Mouse (Mus musculus) liver, embryonic 11.5 days (tissue): ENCODE measurements around the gene Bsx. TPM values are rescaled to one million over a fixed set of nuclear protein-coding genes. Genes with fewer than 3 reads are reported as not detected.
A peak's percentile ranks its signal among the peaks of the same experiment; 100 is the strongest.

Source experiments
- ATAC-seq: fragments of 200-750 bp; cut with Nextera tagmentation; replicated peaks from 2 replicates; pipeline ENCODE4 v1.8.0; 2017; ENCODE audit warnings: moderate number of reproducible peaks, mild to moderate bottlenecking, moderate TSS enrichment, moderate library complexity; ENCODE audit not compliant: low FRiP score
- DNase-seq: peaks from one replicate; pipeline ENCODE4 v3.0.0-alpha.2; 2017; ENCODE audit warnings: low spot score
- H3K27ac ChIP-seq: fragments of 300-500 bp; sonication (generic); 2 replicates; pipeline ENCODE4 v1.5.1; 2014; ENCODE audit warnings: mild to moderate bottlenecking, low read depth, low read length, control low read depth
- H3K27me3 ChIP-seq: fragments of 300-500 bp; sonication (generic); replicated peaks from 2 replicates; pipeline ENCODE4 v1.6.1; 2014; ENCODE audit warnings: low read length, mixed read lengths; ENCODE audit not compliant: control insufficient read depth, insufficient read depth
- H3K36me3 ChIP-seq: fragments of 300-500 bp; sonication (generic); 2 replicates; pipeline ENCODE4 v1.6.1; 2014; ENCODE audit warnings: mild to moderate bottlenecking, low read length, moderate library complexity, mixed read lengths; ENCODE audit not compliant: control insufficient read depth, insufficient read depth
- H3K4me1 ChIP-seq: fragments of 300-500 bp; sonication (generic); replicated peaks from 2 replicates; pipeline ENCODE4 v1.6.1; 2014; ENCODE audit warnings: low read length, mixed read lengths; ENCODE audit not compliant: control insufficient read depth, insufficient read depth
- H3K4me2 ChIP-seq: fragments of 300-500 bp; sonication (generic); 2 replicates; pipeline ENCODE4 v1.6.1; 2014; ENCODE audit warnings: mild to moderate bottlenecking, control low read depth, moderate library complexity
- H3K4me3 ChIP-seq: fragments of 300-500 bp; sonication (generic); 2 replicates; pipeline ENCODE4 v1.5.1; 2014; ENCODE audit warnings: low read depth, low read length, control low read depth
- H3K9ac ChIP-seq: fragments of 300-500 bp; sonication (generic); 2 replicates; pipeline ENCODE4 v1.6.1; 2014; ENCODE audit warnings: low read depth, low read length, control low read depth
- H3K9me3 ChIP-seq: fragments of 300-500 bp; sonication (generic); 2 replicates; pipeline ENCODE4 v1.6.1; 2016; ENCODE audit warnings: low read length, inconsistent platforms, mixed read lengths; ENCODE audit not compliant: control insufficient read depth
- WGBS: fragments of 180-500 bp; shearing (Covaris S2); extraction: QIAGEN DNeasy Blood & Tissue Kit; methylation state at CpG from one replicate; pipeline ENCODE4 v1.1.7; 2014; 5-methylcytosine and 5-hydroxymethylcytosine counted together
- polyA plus RNA-seq: library from polyadenylated mRNA; unstranded; fragments of >200 nt; fragmentation: Nextera tagmentation; extraction: Ambion mirVana; gene quantifications from 2 replicates; pipeline ENCODE4 v1.2.1, GENCODE M21; 2014

The Bsx gene
- polyA plus RNA-seq, 1 experiment from 2014 or later = not detected

DNA sequence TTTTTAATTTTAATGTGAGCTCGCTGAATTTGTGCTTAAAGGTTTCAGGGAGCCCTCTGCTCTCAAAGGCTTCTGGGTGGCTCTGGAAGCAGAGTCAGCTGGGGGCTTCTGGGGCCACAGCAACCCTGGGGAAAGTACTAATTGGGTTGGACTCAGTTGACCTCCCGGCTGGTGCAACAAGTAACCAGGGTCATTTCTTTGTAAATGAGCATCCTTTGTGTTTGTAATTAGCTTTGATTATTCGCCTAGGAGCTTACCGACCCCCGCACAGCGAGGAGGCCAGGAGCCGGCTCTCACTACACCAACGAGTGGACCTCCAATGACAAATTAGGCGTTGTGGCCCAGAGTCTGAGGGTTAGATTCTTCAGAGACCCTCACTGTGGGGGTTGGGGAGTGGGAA, 14.7 kb upstream of the Bsx start:
- no peaks in the 10 kb centered on the region for H3K9me3 ChIP-seq
- H3K27me3 ChIP-seq = peaks cover 21% of the 10 kb centered on the region
- WGBS = 13% methylated on average over 9 of the region's 9 CpGs
- no peak overlapping the region for H3K27ac ChIP-seq
- no peak overlapping the region; the same call in 1 of the 2 replicates for H3K4me3 ChIP-seq
- H3K4me2 ChIP-seq = peak overlapping the region; percentile 47
- no peaks in the 10 kb centered on the region for H3K36me3 ChIP-seq
- H3K4me1 ChIP-seq = no peaks in the 10 kb centered on the region
- no peak for ATAC-seq
- H3K9ac ChIP-seq = no peak overlapping the region
- no peak for DNase-seq

DNA sequence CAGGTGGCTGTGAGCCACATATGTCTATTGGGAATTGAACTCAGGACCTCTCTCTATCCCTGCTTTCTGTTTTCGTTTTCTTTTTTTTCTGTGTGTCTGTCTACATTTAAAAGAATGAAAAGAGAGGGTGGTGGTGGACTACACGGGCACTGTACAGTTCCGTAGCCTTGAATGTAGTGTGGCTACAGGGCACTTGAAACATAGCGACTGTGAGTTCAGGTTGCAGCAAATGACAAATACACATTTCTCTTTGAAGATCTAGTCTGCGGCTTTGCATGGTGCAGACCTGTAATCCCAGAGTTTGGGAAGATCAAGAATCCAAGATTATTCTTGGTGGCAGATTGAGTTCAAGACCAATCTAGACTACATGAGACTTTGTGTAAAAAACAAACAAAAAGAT, 3.6 kb upstream of the Bsx start:
- no peak overlapping the region for H3K27ac ChIP-seq
- no peak overlapping the region for H3K4me2 ChIP-seq
- H3K36me3 ChIP-seq = no peaks in the 10 kb centered on the region
- H3K9ac ChIP-seq = no peak overlapping the region
- H3K9me3 ChIP-seq = no peaks in the 10 kb centered on the region
- 76% methylated on average over 5 of the region's 5 CpGs for WGBS
- DNase-seq (no peak), ATAC-seq (no peak)
- 0 out of 2 replicates have a peak, but pooled peaks cover 3% of the 10 kb centered on the region for H3K4me1 ChIP-seq
- no peak overlapping the region for H3K4me3 ChIP-seq
- peaks cover 58% of the 10 kb centered on the region for H3K27me3 ChIP-seq

DNA sequence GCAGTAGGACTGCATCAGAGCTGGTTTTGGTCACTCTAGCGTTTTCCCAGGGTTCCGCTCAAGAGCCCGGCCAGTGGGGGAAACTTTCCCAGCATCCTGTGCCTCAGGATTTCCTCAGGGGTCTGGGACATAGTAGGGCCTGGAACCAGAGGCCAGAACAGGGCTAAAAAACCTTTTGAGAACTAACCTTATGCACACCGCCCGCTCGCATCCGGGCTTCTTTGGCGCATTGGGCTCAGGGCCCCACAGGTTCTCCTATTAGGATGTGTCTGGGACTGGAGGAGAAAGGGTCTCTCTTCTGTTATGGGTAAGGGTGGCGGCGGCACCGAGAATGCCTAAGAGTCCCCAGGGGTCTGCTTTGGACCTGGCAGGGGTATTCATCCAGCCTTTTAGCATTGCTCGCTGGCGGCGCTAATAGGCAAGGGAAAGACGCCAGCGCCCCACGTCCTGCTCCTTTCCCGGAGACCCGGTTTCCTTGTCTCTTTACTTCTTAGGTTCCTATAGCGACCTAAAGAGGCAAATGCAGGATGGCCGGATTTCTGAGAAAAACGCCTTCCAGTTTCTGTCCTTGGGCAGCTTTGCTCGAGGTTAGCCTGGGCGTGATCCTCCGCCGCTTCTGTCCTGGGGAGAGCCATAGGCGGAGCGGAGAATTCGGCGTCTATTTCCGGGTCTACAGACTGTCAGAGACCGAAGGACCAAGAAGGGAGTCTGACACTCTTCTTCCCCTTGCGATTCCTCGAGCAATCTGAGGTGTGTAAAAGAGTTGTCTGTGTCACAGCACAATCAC, 2.4 kb upstream of the Bsx start:
- peaks cover 70% of the 10 kb centered on the region for H3K27me3 ChIP-seq
- DNase-seq (no peak), ATAC-seq (no peak)
- no peaks in the 10 kb centered on the region for H3K36me3 ChIP-seq
- H3K27ac ChIP-seq = no peak overlapping the region
- 3% methylated on average over 34 of the region's 34 CpGs for WGBS
- peak overlapping the region; percentile 45 for H3K4me2 ChIP-seq
- H3K9me3 ChIP-seq = no peaks in the 10 kb centered on the region
- H3K4me1 ChIP-seq = 0 out of 2 replicates have a peak, but pooled peaks cover 3% of the 10 kb centered on the region
- H3K9ac ChIP-seq = no peak overlapping the region
- peak overlapping the region; percentile 20 for H3K4me3 ChIP-seq

- H3K27ac ChIP-seq = no peak overlapping the region
- 5% methylated on average over 8 of the region's 8 CpGs for WGBS
- 0 out of 2 replicates have a peak, but pooled peaks cover 3% of the 10 kb centered on the region for H3K4me1 ChIP-seq
- DNase-seq = no peak
- no peaks in the 10 kb centered on the region for H3K36me3 ChIP-seq
- no peak for ATAC-seq
- peak overlapping the region; percentile 20; the same call in 1 of the 2 replicates for H3K4me3 ChIP-seq
- H3K4me2 ChIP-seq = peak overlapping the region; percentile 45
- peaks cover 76% of the 10 kb centered on the region for H3K27me3 ChIP-seq
- no peak overlapping the region for H3K9ac ChIP-seq
- H3K9me3 ChIP-seq = no peaks in the 10 kb centered on the region
These were observed 1.8 kb upstream of the Bsx start for GRCm38 (mm10) chr9:40872156-40872478.

DNA sequence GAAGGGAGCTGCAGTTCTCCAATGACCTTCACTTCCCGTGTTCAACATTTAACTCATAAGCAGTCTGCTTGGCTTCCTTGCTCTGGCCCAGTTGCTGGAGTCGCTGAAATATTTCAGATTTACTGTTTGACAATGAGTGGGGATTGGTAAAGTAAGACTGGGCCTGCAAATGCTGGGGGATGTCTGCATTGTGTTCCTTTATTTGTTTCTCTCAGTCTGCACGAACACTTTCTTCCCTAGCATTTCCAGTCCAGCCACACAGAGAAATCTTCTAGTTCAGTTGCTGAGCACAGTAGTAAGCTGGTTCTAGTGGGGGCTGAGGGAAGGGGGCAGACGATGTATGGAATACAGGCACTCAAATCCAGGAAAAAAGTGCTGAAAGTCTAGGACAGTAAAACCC, 1.0 kb downstream of the Bsx start:
- WGBS = 6% methylated on average over 4 of the region's 4 CpGs
- Histone ChIP-seq H3K4me3 (no peak overlapping the region), H3K9ac (no peak overlapping the region), H3K27ac (no peak overlapping the region), H3K9me3 (no peaks in the 10 kb centered on the region), H3K4me2 (no peak overlapping the region), H3K27me3 (peaks cover 97% of the 10 kb centered on the region), H3K36me3 (no peaks in the 10 kb centered on the region), H3K4me1 (0 out of 2 replicates have a peak, but pooled peaks cover 3% of the 10 kb centered on the region)
- no peak for DNase-seq
- ATAC-seq = no peak

DNA sequence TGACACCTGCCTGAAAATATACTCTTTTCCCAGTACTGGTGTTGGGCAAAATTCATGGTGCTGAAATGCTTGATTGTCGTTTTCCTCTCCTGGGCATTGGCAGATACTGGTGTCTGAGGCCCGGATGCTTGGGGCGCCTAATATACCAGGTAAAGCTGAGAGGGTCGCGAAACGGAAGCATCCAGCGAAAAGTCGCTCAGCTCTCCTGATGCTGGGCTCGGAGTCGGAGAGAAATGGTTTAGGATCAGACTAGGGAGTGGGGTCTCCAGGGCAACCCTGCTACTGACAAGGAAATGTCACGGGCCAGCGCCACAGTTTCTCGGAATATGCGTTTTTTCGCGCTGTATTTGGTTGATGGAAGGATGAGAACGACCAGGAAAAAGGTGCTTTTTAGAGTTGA, 1.5 kb downstream of the Bsx start:
- no peak overlapping the region for H3K9ac ChIP-seq
- H3K4me1 ChIP-seq = 0 out of 2 replicates have a peak, but pooled peaks cover 3% of the 10 kb centered on the region
- no peak overlapping the region for H3K4me2 ChIP-seq
- H3K27ac ChIP-seq = no peak overlapping the region
- no peaks in the 10 kb centered on the region for H3K36me3 ChIP-seq
- DNase-seq = no peak
- 4% methylated on average over 17 of the region's 17 CpGs for WGBS
- H3K27me3 ChIP-seq = peaks cover 97% of the 10 kb centered on the region
- no peaks in the 10 kb centered on the region for H3K9me3 ChIP-seq
- no peak overlapping the region for H3K4me3 ChIP-seq
- no peak for ATAC-seq

DNA sequence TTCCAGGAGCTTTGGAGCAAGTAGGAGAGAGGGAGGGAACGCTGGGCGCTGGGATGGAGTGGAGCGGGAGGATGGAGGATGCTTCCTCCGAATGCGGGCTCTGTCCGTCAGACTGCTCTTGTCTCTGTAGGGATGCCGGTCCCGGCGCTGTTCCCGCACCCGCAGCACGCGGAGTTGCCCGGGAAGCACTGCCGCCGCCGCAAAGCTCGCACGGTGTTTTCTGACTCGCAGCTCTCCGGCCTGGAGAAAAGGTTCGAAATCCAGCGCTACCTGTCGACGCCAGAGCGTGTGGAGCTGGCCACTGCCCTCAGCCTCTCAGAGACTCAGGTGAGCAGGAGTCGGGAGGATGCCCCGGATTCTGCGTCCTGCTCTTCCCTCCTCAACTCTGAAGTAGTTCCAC, 2.2 kb downstream of the Bsx start:
- 2% methylated on average over 29 of the region's 29 CpGs for WGBS
- H3K4me2 ChIP-seq = no peak overlapping the region
- ATAC-seq = no peak
- peaks cover 99% of the 10 kb centered on the region for H3K27me3 ChIP-seq
- H3K4me1 ChIP-seq = 0 out of 2 replicates have a peak, but pooled peaks cover 3% of the 10 kb centered on the region
- H3K9me3 ChIP-seq = no peaks in the 10 kb centered on the region
- H3K4me3 ChIP-seq = no peak overlapping the region
- H3K36me3 ChIP-seq = no peaks in the 10 kb centered on the region
- no peak for DNase-seq
- H3K9ac ChIP-seq = no peak overlapping the region
- H3K27ac ChIP-seq = no peak overlapping the region

DNA sequence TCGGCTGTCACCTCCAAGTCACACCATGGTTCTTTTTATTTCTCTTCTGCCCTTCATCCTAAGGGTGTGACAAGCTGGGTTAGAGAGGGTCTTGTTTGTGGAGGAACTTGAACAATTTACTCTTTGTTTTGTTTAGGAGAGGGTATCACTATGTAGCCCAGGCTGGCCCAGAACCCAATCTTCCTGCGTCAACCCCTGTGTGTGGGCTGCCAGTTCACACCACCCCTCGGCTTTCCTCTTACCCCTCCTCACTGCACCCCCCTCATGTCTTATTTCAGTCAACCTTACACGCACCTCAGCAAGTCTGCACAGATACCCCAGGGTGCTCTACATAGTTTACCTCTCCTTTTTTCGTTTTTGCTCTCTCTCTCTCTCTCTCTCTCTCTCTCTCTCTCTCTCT, 2.8 kb downstream of the Bsx start:
- H3K4me1 ChIP-seq = 0 out of 2 replicates have a peak, but pooled peaks cover 3% of the 10 kb centered on the region
- no peaks in the 10 kb centered on the region for H3K9me3 ChIP-seq
- no peak overlapping the region for H3K9ac ChIP-seq
- WGBS = 10% methylated on average over 5 of the region's 5 CpGs
- no peak overlapping the region for H3K4me3 ChIP-seq
- peaks cover 98% of the 10 kb centered on the region for H3K27me3 ChIP-seq
- no peak overlapping the region for H3K27ac ChIP-seq
- H3K36me3 ChIP-seq = no peaks in the 10 kb centered on the region
- DNase-seq (no peak), ATAC-seq (no peak)
- no peak overlapping the region for H3K4me2 ChIP-seq
